Mouse (Mus musculus): ENCODE data around the gene Diras2. TPM values are rescaled to one million over a fixed set of nuclear protein-coding genes. Genes with fewer than 3 reads are reported as not detected.
"Not testable (repeated sequence)": the region's sequence is repeated elsewhere in the genome, so short reads cannot be mapped to it uniquely, and the experiment has no call there.

Gene Diras2
- polyA plus RNA-seq, 1 experiment from 2014 or later, result 5.2 TPM

DNA sequence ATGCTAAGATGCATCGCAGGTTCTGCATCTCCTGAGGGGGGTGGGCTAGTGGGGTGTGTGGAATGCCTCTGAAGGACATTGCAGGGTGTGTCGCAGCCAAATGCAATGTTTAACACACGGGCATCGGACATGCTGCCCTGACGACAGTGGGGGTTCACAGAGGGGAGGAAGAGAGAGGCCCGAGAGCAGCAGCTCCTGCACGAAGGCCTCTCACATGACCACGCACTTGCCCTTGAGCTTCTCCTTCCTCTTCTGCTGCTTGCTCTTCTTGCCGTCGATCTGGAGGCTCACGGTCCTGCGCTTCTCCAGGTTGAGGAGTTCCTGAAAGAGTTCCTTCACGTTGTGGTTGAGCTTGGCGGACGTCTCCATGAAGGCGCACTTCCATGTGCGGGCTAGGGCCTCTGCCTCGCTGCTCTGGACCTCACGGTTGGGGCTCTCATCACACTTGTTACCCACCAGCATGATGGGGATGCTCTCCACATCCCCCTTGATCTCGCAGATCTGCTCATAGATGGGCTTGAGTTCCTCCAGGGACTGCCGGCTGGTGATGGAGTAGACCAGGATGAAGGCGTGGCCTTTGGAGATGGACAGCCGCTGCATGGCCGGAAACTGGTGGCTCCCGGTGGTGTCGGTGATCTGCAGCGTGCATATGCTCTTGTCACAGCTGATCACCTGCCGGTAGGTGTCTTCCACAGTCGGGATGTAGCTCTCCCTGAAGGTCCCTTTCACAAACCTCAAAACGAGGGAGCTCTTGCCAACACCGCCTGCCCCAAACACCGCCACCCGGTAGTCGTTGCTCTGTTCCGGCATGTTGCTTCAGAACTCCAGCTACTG lies 23.4 kb downstream of the Diras2 start:
- Histone ChIP-seq H3K9ac (no peak overlapping the region), H3K27ac (no peak overlapping the region), H3K36me3 (replicated peaks) (0 out of 2 replicates have a peak, but pooled peaks cover 5% of the 10 kb centered on the region), H3K9me3 (no peaks in the 10 kb centered on the region), H3K4me1 (peaks cover 4% of the 10 kb centered on the region; the same call in 1 of the 2 replicates), H3K4me3 (no peak overlapping the region), H3K4me2 (no peak overlapping the region), H3K27me3 (replicated peaks) (no peaks in the 10 kb centered on the region)
- WGBS, result 92% methylated on average over 35 of the region's 35 CpGs
- ATAC-seq (replicated peaks), result no peak

- not testable (repeated sequence) for ATAC-seq (replicated peaks); H3K9me3 ChIP-seq; H3K27ac ChIP-seq; H3K4me1 ChIP-seq; H3K4me3 ChIP-seq; H3K4me2 ChIP-seq; H3K9ac ChIP-seq; H3K27me3 ChIP-seq (replicated peaks); H3K36me3 ChIP-seq (replicated peaks)
- WGBS, result 80% methylated on average over 3 of the region's 3 CpGs
Measured at GRCm38 (mm10) chr13:52506822-52507221, 24.3 kb downstream of the Diras2 start.

DNA sequence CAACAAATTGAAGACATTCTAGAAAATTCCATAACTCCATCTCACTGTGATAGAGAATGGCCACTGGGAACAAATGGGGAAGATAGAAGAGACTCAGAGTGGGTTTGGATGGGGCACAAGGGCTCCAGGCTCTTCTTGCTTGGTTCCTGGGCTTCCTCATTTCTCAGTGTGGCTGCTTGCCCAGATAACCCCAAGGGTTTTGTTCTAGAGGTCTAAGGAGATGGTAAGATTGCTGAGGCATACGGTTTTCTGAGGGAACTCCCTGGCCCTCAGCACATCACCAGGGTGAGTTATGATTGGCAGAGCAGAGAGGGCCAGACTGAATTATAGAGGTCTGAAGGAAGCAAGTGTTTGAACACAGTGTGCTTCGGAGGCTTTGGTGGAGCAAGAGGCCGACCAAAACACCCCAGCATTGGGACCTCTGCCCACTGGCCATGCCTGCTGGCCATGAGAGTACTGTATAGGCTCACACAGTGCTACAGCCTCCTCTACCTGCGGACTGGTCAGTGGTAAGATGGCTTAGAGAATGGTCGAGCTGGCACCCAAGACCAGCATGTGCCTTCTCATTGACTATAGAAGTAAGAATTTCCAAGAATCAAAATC lies 25.3 kb downstream of the Diras2 start:
- H3K9me3 ChIP-seq; ATAC-seq (replicated peaks); H3K27ac ChIP-seq; H3K4me3 ChIP-seq; H3K4me2 ChIP-seq; H3K9ac ChIP-seq; H3K36me3 ChIP-seq (replicated peaks); H3K4me1 ChIP-seq; H3K27me3 ChIP-seq (replicated peaks): not testable (repeated sequence)
- 81% methylated on average over 5 of the region's 5 CpGs for WGBS

DNA sequence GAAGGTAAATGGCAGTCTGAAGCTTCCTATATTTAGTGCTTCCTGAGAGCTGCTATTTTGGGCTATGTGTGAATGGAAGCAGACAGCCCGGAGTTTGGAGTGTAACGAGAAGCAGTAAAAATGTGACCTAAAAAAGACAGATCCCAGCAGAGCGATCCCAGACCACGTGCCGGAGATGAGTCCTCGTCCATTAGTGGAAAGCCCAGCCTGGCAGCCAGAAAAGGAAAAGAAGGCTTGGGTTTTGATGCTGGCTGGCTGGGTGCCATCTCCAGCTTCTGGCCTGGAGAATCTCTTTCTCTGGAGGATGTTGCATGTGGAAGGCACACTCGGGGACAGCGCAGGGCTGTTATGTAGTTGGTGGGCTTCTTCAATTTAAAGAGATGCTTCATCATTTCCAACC lies 29.4 kb downstream of the Diras2 start:
- Histone ChIP-seq H3K4me3 (no peak overlapping the region), H3K9ac (no peak overlapping the region), H3K4me1 (no peaks in the 10 kb centered on the region), H3K4me2 (no peak overlapping the region), H3K9me3 (no peaks in the 10 kb centered on the region), H3K36me3 (replicated peaks) (no peaks in the 10 kb centered on the region), H3K27ac (0 out of 2 replicates have a peak overlapping the region, but pooled peaks have one; percentile 11), H3K27me3 (replicated peaks) (no peaks in the 10 kb centered on the region)
- WGBS, result 62% methylated on average over 8 of the region's 8 CpGs
- no peak for ATAC-seq (replicated peaks)

- no peaks in the 10 kb centered on the region for H3K36me3 ChIP-seq (replicated peaks)
- H3K9me3 ChIP-seq, result no peaks in the 10 kb centered on the region
- no peak overlapping the region for H3K9ac ChIP-seq
- no peak overlapping the region for H3K4me2 ChIP-seq
- ATAC-seq (replicated peaks), result no peak
- no peak overlapping the region for H3K4me3 ChIP-seq
- H3K27me3 ChIP-seq (replicated peaks), result no peaks in the 10 kb centered on the region
- H3K4me1 ChIP-seq, result no peaks in the 10 kb centered on the region
- H3K27ac ChIP-seq, result no peak overlapping the region
- 70% methylated on average over 4 of the region's 4 CpGs for WGBS
Measured at GRCm38 (mm10) chr13:52497029-52497550, 34.0 kb downstream of the Diras2 start.

- WGBS, result 90% methylated on average over 7 of the region's 7 CpGs
- no peaks in the 10 kb centered on the region for H3K9me3 ChIP-seq
- no peak for ATAC-seq (replicated peaks)
- H3K4me1 ChIP-seq, result no peaks in the 10 kb centered on the region
- H3K36me3 ChIP-seq (replicated peaks), result no peaks in the 10 kb centered on the region
- no peak overlapping the region for H3K4me2 ChIP-seq
- no peak overlapping the region for H3K27ac ChIP-seq
- H3K4me3 ChIP-seq, result no peak overlapping the region
- H3K27me3 ChIP-seq (replicated peaks), result no peaks in the 10 kb centered on the region
- H3K9ac ChIP-seq, result no peak overlapping the region
Measured at GRCm38 (mm10) chr13:52488821-52489220, 42.3 kb downstream of the Diras2 start.

GRCm38 (mm10) chr13:52484064-52484463 lies 47.0 kb downstream of the Diras2 start:
- H3K4me1 ChIP-seq, result no peaks in the 10 kb centered on the region
- H3K27ac ChIP-seq, result no peak overlapping the region
- H3K4me3 ChIP-seq, result no peak overlapping the region
- no peaks in the 10 kb centered on the region for H3K36me3 ChIP-seq (replicated peaks)
- no peak overlapping the region for H3K4me2 ChIP-seq
- no peak overlapping the region for H3K9ac ChIP-seq
- WGBS, result 67% methylated on average over 4 of the region's 4 CpGs
- H3K27me3 ChIP-seq (replicated peaks), result no peaks in the 10 kb centered on the region
- no peaks in the 10 kb centered on the region for H3K9me3 ChIP-seq
- ATAC-seq (replicated peaks), result no peak

- Histone ChIP-seq H3K9ac (no peak overlapping the region), H3K27me3 (replicated peaks) (no peaks in the 10 kb centered on the region), H3K27ac (no peak overlapping the region), H3K4me3 (no peak overlapping the region), H3K4me1 (no peaks in the 10 kb centered on the region), H3K9me3 (no peaks in the 10 kb centered on the region), H3K36me3 (replicated peaks) (no peaks in the 10 kb centered on the region), H3K4me2 (no peak overlapping the region)
- 84% methylated on average over 2 of the region's 2 CpGs for WGBS
- no peak for ATAC-seq (replicated peaks)
Measured at GRCm38 (mm10) chr13:52481786-52482185, 49.3 kb downstream of the Diras2 start.

- Histone ChIP-seq H3K9ac (no peak overlapping the region), H3K27ac (no peak overlapping the region), H3K36me3 (replicated peaks) (no peaks in the 10 kb centered on the region), H3K4me1 (no peaks in the 10 kb centered on the region), H3K4me2 (no peak overlapping the region), H3K9me3 (no peaks in the 10 kb centered on the region), H3K4me3 (no peak overlapping the region), H3K27me3 (replicated peaks) (no peaks in the 10 kb centered on the region)
- no peak for ATAC-seq (replicated peaks)
- 94% methylated on average over 5 of the region's 5 CpGs for WGBS
Measured at GRCm38 (mm10) chr13:52479146-52479545, 51.9 kb downstream of the Diras2 start.

DNA sequence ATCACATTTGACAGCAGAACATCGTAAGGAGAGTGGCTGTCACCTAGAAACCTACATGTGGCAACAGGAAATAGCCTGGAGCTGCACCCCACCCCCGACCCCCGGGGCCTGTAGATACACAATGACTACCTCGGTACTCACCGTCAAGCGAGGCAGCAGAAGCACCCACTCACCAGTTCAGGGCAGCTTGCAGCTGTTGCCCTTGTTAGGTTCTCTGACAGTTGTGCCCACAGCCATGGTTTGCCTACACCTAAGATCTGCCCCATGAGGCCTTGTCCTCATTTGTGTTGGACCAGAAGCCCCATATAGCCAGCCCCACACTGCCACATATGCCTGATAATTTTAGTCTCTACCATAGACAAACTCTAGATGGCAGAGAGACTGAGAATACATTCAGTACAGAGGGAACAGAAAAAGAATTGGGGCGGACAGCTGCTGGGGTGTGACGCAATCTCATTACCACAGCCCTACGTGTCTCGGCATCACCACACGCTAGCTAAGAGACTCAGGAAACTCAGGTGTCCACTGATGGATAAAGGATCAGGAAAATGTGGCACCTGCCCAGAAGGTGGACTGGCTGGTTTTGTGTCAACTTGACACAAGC lies 54.0 kb downstream of the Diras2 start:
- ATAC-seq (replicated peaks), result no peak
- H3K4me2 ChIP-seq, result no peak overlapping the region
- H3K4me3 ChIP-seq, result no peak overlapping the region
- no peaks in the 10 kb centered on the region for H3K9me3 ChIP-seq
- H3K9ac ChIP-seq, result no peak overlapping the region
- WGBS, result 90% methylated on average over 11 of the region's 11 CpGs
- no peak overlapping the region for H3K27ac ChIP-seq
- no peaks in the 10 kb centered on the region for H3K4me1 ChIP-seq
- H3K27me3 ChIP-seq (replicated peaks), result no peaks in the 10 kb centered on the region
- no peaks in the 10 kb centered on the region for H3K36me3 ChIP-seq (replicated peaks)

GRCm38 (mm10) chr13:52476222-52476621 lies 54.9 kb downstream of the Diras2 start:
- Histone ChIP-seq H3K36me3 (replicated peaks) (no peaks in the 10 kb centered on the region), H3K27me3 (replicated peaks) (no peaks in the 10 kb centered on the region), H3K4me2 (no peak overlapping the region), H3K9me3 (no peaks in the 10 kb centered on the region), H3K4me1 (no peaks in the 10 kb centered on the region), H3K9ac (no peak overlapping the region), H3K4me3 (no peak overlapping the region), H3K27ac (no peak overlapping the region)
- 56% methylated on average over 3 of the region's 3 CpGs for WGBS
- no peak for ATAC-seq (replicated peaks)

- H3K4me3 ChIP-seq, result no peak overlapping the region
- H3K36me3 ChIP-seq (replicated peaks), result no peaks in the 10 kb centered on the region
- no peak overlapping the region for H3K4me2 ChIP-seq
- WGBS, result 74% methylated on average over 10 of the region's 10 CpGs
- H3K9me3 ChIP-seq, result no peaks in the 10 kb centered on the region
- H3K27me3 ChIP-seq (replicated peaks), result no peaks in the 10 kb centered on the region
- H3K9ac ChIP-seq, result no peak overlapping the region
- H3K4me1 ChIP-seq, result peaks cover 3% of the 10 kb centered on the region
- ATAC-seq (replicated peaks), result no peak
- no peak overlapping the region for H3K27ac ChIP-seq
Measured at GRCm38 (mm10) chr13:52475264-52475663, 55.8 kb downstream of the Diras2 start.
